Comparison of ENCODE assay signal across 14 mouse cellular contexts in genomic region chr10:127083915-127084306, GRCm38 (mm10). TPM values are rescaled to one million over a fixed set of nuclear protein-coding genes. Genes with fewer than 3 reads are reported as not detected.
"Had no signal": no experiment of that assay in that cellular context is flagged by ENCODE, and none has a peak within 500 bp of the region (broad histone marks: within the 10 kb centered on the region; RNA-seq: fewer than 3 reads in every experiment).

No protein-coding gene starts in this region.

- H3K36me3 ChIP-seq: limb, embryonic 10.5 days had no signal

- DNase-seq: kidney, adult 8-10 months; kidney, postnatal 25 days; right cerebral cortex, adult 18-20 months; right cerebral cortex, postnatal 25 days; thymus, postnatal 36 days had no signal

- H3K27ac ChIP-seq: limb, embryonic 10.5 days; macrophage; midbrain, embryonic 12.5 days; neural tube, embryonic 15.5 days had no signal

- H3K9me3 ChIP-seq: limb, embryonic 10.5 days; midbrain, embryonic 12.5 days; neural tube, embryonic 15.5 days had no signal

- H3K4me3 ChIP-seq: left cerebral cortex, adult 2 months; limb, embryonic 10.5 days; midbrain, embryonic 12.5 days; myocyte; neural tube, embryonic 15.5 days had no signal

- H3K4me2 ChIP-seq: liver, embryonic 11.5 days; midbrain, embryonic 12.5 days; neural tube, embryonic 15.5 days had no signal

- H3K9ac ChIP-seq: midbrain, embryonic 12.5 days; neural tube, embryonic 15.5 days had no signal

RNA-seq across cellular contexts. Expression of gene March9, which starts 23.9 kb away (rescaled TPM):
- total RNA-seq: megakaryocyte-erythroid progenitor cell, adult 5-6 weeks had no signal
- polyA plus RNA-seq: liver, embryonic 16.5 days had no signal

RNA-seq across cellular contexts. Expression of gene Cyp27b1, which starts 35.9 kb away (rescaled TPM):
- total RNA-seq: megakaryocyte-erythroid progenitor cell, adult 5-6 weeks had no signal
- polyA plus RNA-seq: liver, embryonic 11.5 days; macrophage had no signal
